Mouse (Mus musculus): Measurements from ENCODE around the gene Zmat5. TPM values are rescaled to one million over a fixed set of nuclear protein-coding genes. Genes with fewer than 3 reads are reported as not detected.

Gene Zmat5
- total RNA-seq, 1 experiment = 32.3 TPM

GRCm38 (mm10) chr11:4760438-4760837, 56.0 kb downstream of the Zmat5 start:
- Histone ChIP-seq H3K9me3 (ENCODE audit: control insufficient read depth, insufficient read depth, low read depth, low read length) (no peaks in the 10 kb centered on the region), H3K4me1 (ENCODE audit: control insufficient read depth in 2 of 2, insufficient read depth in 2 of 2, low read length in 2 of 2, poor library complexity in 1 of 2) (peaks cover 2 to 21% of the 10 kb centered on the region in 2 experiments; a peak in 3 of 4 replicates), H3K9ac (ENCODE audit: insufficient read depth, low read depth, low read length, poor library complexity, severe bottlenecking) (no peak overlapping the region), H3K36me3 (ENCODE audit: control insufficient read depth, insufficient read depth, low read length, poor library complexity, severe bottlenecking) (no peaks in the 10 kb centered on the region), H3K4me3 (ENCODE audit: insufficient read depth in 1 of 2, low read depth in 1 of 2, low read length in 2 of 2, poor library complexity in 1 of 2, severe bottlenecking in 1 of 2) (no peak overlapping the region), H3K27ac (ENCODE audit: insufficient read depth, low read depth, low read length, poor library complexity, severe bottlenecking) (no peak overlapping the region)
- in situ Hi-C loops (cut with MboI; ENCODE audit: low sequenced_read_pairs in 2 of 2, unreplicated experiment in 2 of 2) = no loop called here
- no peak for DNase-seq (ENCODE audit: low read depth, low spot score)
- TF ChIP-seq ZC3H11A (IDR thresholded peaks at IDR 0.05; ENCODE audit: borderline replicate concordance, low read depth, low read length) = no peak
- TF ChIP-seq ZNF384 (IDR thresholded peaks at IDR 0.05; ENCODE audit: low read depth, low read length) = no peak
- TF ChIP-seq CHD2 (IDR thresholded peaks at IDR 0.05; ENCODE audit: low read depth, low read length) = no peak
- TF ChIP-seq MAFK (IDR thresholded peaks at IDR 0.05; ENCODE audit: insufficient read depth, low read depth, low read length) = no peak
- TF ChIP-seq HCFC1 (IDR thresholded peaks at IDR 0.05; ENCODE audit: borderline replicate concordance, insufficient read depth, low read length) = no peak

- no peak for DNase-seq (ENCODE audit: low read depth, low spot score)
- Histone ChIP-seq H3K27ac (ENCODE audit: insufficient read depth, low read depth, low read length, poor library complexity, severe bottlenecking) (no peak overlapping the region), H3K4me1 (ENCODE audit: control insufficient read depth in 2 of 2, insufficient read depth in 2 of 2, low read length in 2 of 2, poor library complexity in 1 of 2) (peaks cover 2 to 21% of the 10 kb centered on the region in 2 experiments; a peak in 3 of 4 replicates), H3K9me3 (ENCODE audit: control insufficient read depth, insufficient read depth, low read depth, low read length) (no peaks in the 10 kb centered on the region), H3K4me3 (ENCODE audit: insufficient read depth in 1 of 2, low read depth in 1 of 2, low read length in 2 of 2, poor library complexity in 1 of 2, severe bottlenecking in 1 of 2) (no peak overlapping the region), H3K36me3 (ENCODE audit: control insufficient read depth, insufficient read depth, low read length, poor library complexity, severe bottlenecking) (no peaks in the 10 kb centered on the region), H3K9ac (ENCODE audit: insufficient read depth, low read depth, low read length, poor library complexity, severe bottlenecking) (no peak overlapping the region)
- no peak for TF ChIP-seq HCFC1 (IDR thresholded peaks at IDR 0.05; ENCODE audit: borderline replicate concordance, insufficient read depth, low read length)
- no peak for TF ChIP-seq CHD2 (IDR thresholded peaks at IDR 0.05; ENCODE audit: low read depth, low read length)
- no peak for TF ChIP-seq ZNF384 (IDR thresholded peaks at IDR 0.05; ENCODE audit: low read depth, low read length)
- TF ChIP-seq ZC3H11A (IDR thresholded peaks at IDR 0.05; ENCODE audit: borderline replicate concordance, low read depth, low read length) = no peak
- TF ChIP-seq MAFK (IDR thresholded peaks at IDR 0.05; ENCODE audit: insufficient read depth, low read depth, low read length) = no peak
- in situ Hi-C loops (cut with MboI; ENCODE audit: low sequenced_read_pairs in 2 of 2, unreplicated experiment in 2 of 2) = no loop called here
Measured at GRCm38 (mm10) chr11:4761991-4762390, 57.5 kb downstream of the Zmat5 start.

GRCm38 (mm10) chr11:4762511-4762910, 58.0 kb downstream of the Zmat5 start:
- TF ChIP-seq ZNF384 (IDR thresholded peaks at IDR 0.05; ENCODE audit: low read depth, low read length) (no peak), MAFK (IDR thresholded peaks at IDR 0.05; ENCODE audit: insufficient read depth, low read depth, low read length) (no peak), HCFC1 (IDR thresholded peaks at IDR 0.05; ENCODE audit: borderline replicate concordance, insufficient read depth, low read length) (no peak), CHD2 (IDR thresholded peaks at IDR 0.05; ENCODE audit: low read depth, low read length) (no peak), ZC3H11A (IDR thresholded peaks at IDR 0.05; ENCODE audit: borderline replicate concordance, low read depth, low read length) (no peak)
- H3K9me3 ChIP-seq (ENCODE audit: control insufficient read depth, insufficient read depth, low read depth, low read length) = no peaks in the 10 kb centered on the region
- no peak for DNase-seq (ENCODE audit: low read depth, low spot score)
- H3K27ac ChIP-seq (ENCODE audit: insufficient read depth, low read depth, low read length, poor library complexity, severe bottlenecking) = no peak overlapping the region
- H3K4me3 ChIP-seq (ENCODE audit: insufficient read depth in 1 of 2, low read depth in 1 of 2, low read length in 2 of 2, poor library complexity in 1 of 2, severe bottlenecking in 1 of 2) = no peak overlapping the region
- H3K4me1 ChIP-seq (ENCODE audit: control insufficient read depth in 2 of 2, insufficient read depth in 2 of 2, low read length in 2 of 2, poor library complexity in 1 of 2) = peaks cover 0 to 22% of the 10 kb centered on the region in 2 experiments; a peak in 2 of 4 replicates
- in situ Hi-C loops (cut with MboI; ENCODE audit: low sequenced_read_pairs in 2 of 2, unreplicated experiment in 2 of 2) = no loop called here
- H3K36me3 ChIP-seq (ENCODE audit: control insufficient read depth, insufficient read depth, low read length, poor library complexity, severe bottlenecking) = no peaks in the 10 kb centered on the region
- no peak overlapping the region for H3K9ac ChIP-seq (ENCODE audit: insufficient read depth, low read depth, low read length, poor library complexity, severe bottlenecking)

GRCm38 (mm10) chr11:4763631-4764030, 59.2 kb downstream of the Zmat5 start:
- no peak overlapping the region for H3K27ac ChIP-seq (ENCODE audit: insufficient read depth, low read depth, low read length, poor library complexity, severe bottlenecking)
- DNase-seq (ENCODE audit: low read depth, low spot score) = peak; percentile 58
- in situ Hi-C loops (cut with MboI; ENCODE audit: low sequenced_read_pairs in 2 of 2, unreplicated experiment in 2 of 2) = no loop called here

More at GRCm38 (mm10) chr11:4763631-4764030, 59.2 kb downstream of the Zmat5 start:
- Histone ChIP-seq H3K9ac (ENCODE audit: insufficient read depth, low read depth, low read length, poor library complexity, severe bottlenecking) (no peak overlapping the region), H3K9me3 (ENCODE audit: control insufficient read depth, insufficient read depth, low read depth, low read length) (no peaks in the 10 kb centered on the region), H3K36me3 (ENCODE audit: control insufficient read depth, insufficient read depth, low read length, poor library complexity, severe bottlenecking) (no peaks in the 10 kb centered on the region), H3K4me3 (ENCODE audit: insufficient read depth in 1 of 2, low read depth in 1 of 2, low read length in 2 of 2, poor library complexity in 1 of 2, severe bottlenecking in 1 of 2) (no peak overlapping the region), H3K4me1 (ENCODE audit: control insufficient read depth in 2 of 2, insufficient read depth in 2 of 2, low read length in 2 of 2, poor library complexity in 1 of 2) (peaks cover 0 to 24% of the 10 kb centered on the region in 2 experiments; a peak in 2 of 4 replicates)
- TF ChIP-seq MAFK (IDR thresholded peaks at IDR 0.05; ENCODE audit: insufficient read depth, low read depth, low read length) = peak; percentile 82
- 0 out of 2 replicates have a peak, but pooled peaks have one; percentile 9 for TF ChIP-seq ZC3H11A (IDR thresholded peaks at IDR 0.05; ENCODE audit: borderline replicate concordance, low read depth, low read length)
- TF ChIP-seq CHD2 (IDR thresholded peaks at IDR 0.05; ENCODE audit: low read depth, low read length) = no peak
- TF ChIP-seq ZNF384 (IDR thresholded peaks at IDR 0.05; ENCODE audit: low read depth, low read length) = no peak
- no peak for TF ChIP-seq HCFC1 (IDR thresholded peaks at IDR 0.05; ENCODE audit: borderline replicate concordance, insufficient read depth, low read length)
